Mouse (Mus musculus): Measurements from ENCODE around the gene Hoxd8. TPM values are rescaled to one million over a fixed set of nuclear protein-coding genes. Genes with fewer than 3 reads are reported as not detected.

Hoxd8 gene
- polyA plus RNA-seq (2012; rRNA removed), result 1.2 and 1.9 TPM in 2 replicates

GRCm38 (mm10) chr2:74704393-74704998, at the start of gene Hoxd8:
TSS of gene Hoxd8 (plus strand) at chr2:74704615.

GRCm38 (mm10) chr2:74659507-74660005, 44.9 kb upstream of the Hoxd8 start, which contains the start of gene Evx2:
TSS of gene Evx2 (minus strand) at chr2:74659557.

GRCm38 (mm10) chr2:74667842-74668357, 36.5 kb upstream of the Hoxd8 start, which contains the start of gene Hoxd13:
TSS of gene Hoxd13 (plus strand) at chr2:74668310.

GRCm38 (mm10) chr2:74674881-74675665, 29.3 kb upstream of the Hoxd8 start, which contains the start of gene Hoxd12:
TSS of gene Hoxd12 (plus strand) at chr2:74675013.

GRCm38 (mm10) chr2:74678891-74679595, 25.4 kb upstream of the Hoxd8 start, which contains the start of gene Hoxd11:
TSS of gene Hoxd11 (plus strand) at chr2:74679557.

GRCm38 (mm10) chr2:74691022-74691951, 13.1 kb upstream of the Hoxd8 start, which contains the start of gene Hoxd10:
TSS of gene Hoxd10 (plus strand) at chr2:74691924.

GRCm38 (mm10) chr2:74697567-74698121, 6.8 kb upstream of the Hoxd8 start, which contains the start of gene Hoxd9:
TSS of gene Hoxd9 (plus strand) at chr2:74697727.

GRCm38 (mm10) chr2:74711721-74712621, 7.6 kb downstream of the Hoxd8 start, which contains the start of the genes Hoxd3 and Hoxd4:
TSS of gene Hoxd3 (plus strand) at chr2:74711927.
TSS of gene Hoxd4 (plus strand) at chr2:74711929.

GRCm38 (mm10) chr2:74726551-74726950, 22.1 kb downstream of the Hoxd8 start, which contains the start of gene Gm28230:
TSS of gene Gm28230 (plus strand) at chr2:74726728.

Other genes with a start within 250 kb of the Hoxd8 start
- gene Lnpk, start 125.2 kb upstream of the Hoxd8 start, polyA plus RNA-seq (2012; rRNA removed), result 28.4 and 28.5 TPM in 2 replicates
- 1.7 and 3.1 TPM in 2 replicates for gene Evx2, start 45.1 kb upstream of the Hoxd8 start, polyA plus RNA-seq (2012; rRNA removed)
- 0.05 and 0.16 TPM in 2 replicates for gene Hoxd13, start 36.3 kb upstream of the Hoxd8 start, polyA plus RNA-seq (2012; rRNA removed)
- not detected in 2 replicates for gene Hoxd12, start 29.6 kb upstream of the Hoxd8 start, polyA plus RNA-seq (2012; rRNA removed)
- gene Hoxd11, start 25.1 kb upstream of the Hoxd8 start, polyA plus RNA-seq (2012; rRNA removed), result not detected in 2 replicates
- gene Hoxd10, start 12.7 kb upstream of the Hoxd8 start, polyA plus RNA-seq (2012; rRNA removed), result not detected in 2 replicates
- 0.14 and 0.51 TPM in 2 replicates for gene Hoxd9, start 6.9 kb upstream of the Hoxd8 start, polyA plus RNA-seq (2012; rRNA removed)
- 20.4 and 36.2 TPM in 2 replicates for gene Hoxd3, start 7.3 kb downstream of the Hoxd8 start, polyA plus RNA-seq (2012; rRNA removed)
- 5.3 and 6.0 TPM in 2 replicates for gene Hoxd4, start 7.3 kb downstream of the Hoxd8 start, polyA plus RNA-seq (2012; rRNA removed)
- gene Gm28230, start 22.1 kb downstream of the Hoxd8 start, polyA plus RNA-seq (2012; rRNA removed), result 1.6 and 3.1 TPM in 2 replicates
- 0.45 and 2.4 TPM in 2 replicates for gene Hoxd1, start 58.4 kb downstream of the Hoxd8 start, polyA plus RNA-seq (2012; rRNA removed)
- 99.8 and 109 TPM in 2 replicates for gene Mtx2, start 121.2 kb downstream of the Hoxd8 start, polyA plus RNA-seq (2012; rRNA removed)

All from central nervous system, embryonic 14 days (tissue).